Mouse (Mus musculus) common myeloid progenitor, adult 5-6 weeks (primary cell): ENCODE measurements around the gene Inpp5a. TPM values are rescaled to one million over a fixed set of nuclear protein-coding genes. Genes with fewer than 3 reads are reported as not detected.

Experiments used
- ATAC-seq: replicated peaks from 2 replicates; pipeline ENCODE4 v1.8.0; 2016; ENCODE audit warnings: low read depth, mild to moderate bottlenecking, moderate TSS enrichment, inconsistent platforms; ENCODE audit not compliant: poor library complexity, severe bottlenecking
- total RNA-seq: library from RNA; stranded (forward); fragments of 200-1000, 187-1606 nt; gene quantifications from 2 replicates; pipeline ENCODE4 v1.2.3, GENCODE M21; 2017

Inpp5a gene
- total RNA-seq, 1 experiment from 2014 or later = 6.3 TPM

- ATAC-seq = no peak
These were observed 168.0 kb downstream of the Inpp5a start for GRCm38 (mm10) chr7:139556746-139557526.

GRCm38 (mm10) chr7:139559659-139560058 lies 170.8 kb downstream of the Inpp5a start:
- no peak for ATAC-seq

GRCm38 (mm10) chr7:139563425-139563824 lies 174.5 kb downstream of the Inpp5a start:
- no peak for ATAC-seq

- ATAC-seq = no peak
These were observed 175.3 kb downstream of the Inpp5a start for GRCm38 (mm10) chr7:139564161-139564560.

GRCm38 (mm10) chr7:139565998-139566397 lies 177.1 kb downstream of the Inpp5a start:
- peak; percentile 15 for ATAC-seq

GRCm38 (mm10) chr7:139566533-139566932 lies 177.6 kb downstream of the Inpp5a start:
- peak; percentile 90 for ATAC-seq

- no peak for ATAC-seq
These were observed 181.9 kb downstream of the Inpp5a start for GRCm38 (mm10) chr7:139570788-139571187.

GRCm38 (mm10) chr7:139572665-139573064 lies 183.8 kb downstream of the Inpp5a start:
- ATAC-seq = no peak

GRCm38 (mm10) chr7:139576064-139576686 lies 187.3 kb downstream of the Inpp5a start:
- no peak for ATAC-seq

- ATAC-seq = no peak
These were observed 190.5 kb downstream of the Inpp5a start for GRCm38 (mm10) chr7:139579261-139579905.

GRCm38 (mm10) chr7:139580851-139581775 lies 192.2 kb downstream of the Inpp5a start:
- no peak for ATAC-seq

- no peak for ATAC-seq
These were observed 193.1 kb downstream of the Inpp5a start for GRCm38 (mm10) chr7:139581801-139582571.

- ATAC-seq = no peak
These were observed 193.7 kb downstream of the Inpp5a start, which contains the start of gene Nkx6-2 for GRCm38 (mm10) chr7:139582595-139582994. Nkx6-2 (minus strand) TSS chr7:139582797.

GRCm38 (mm10) chr7:139583094-139583737 lies 194.3 kb downstream of the Inpp5a start:
- ATAC-seq = no peak

- ATAC-seq = 0 out of 2 replicates have a peak, but pooled peaks have one; percentile 30
These were observed 195.6 kb downstream of the Inpp5a start for GRCm38 (mm10) chr7:139584221-139585175.

- no peak for ATAC-seq
These were observed 196.4 kb downstream of the Inpp5a start for GRCm38 (mm10) chr7:139585183-139585821.

GRCm38 (mm10) chr7:139587919-139588318 lies 199.0 kb downstream of the Inpp5a start:
- no peak for ATAC-seq
